In the genomic region with DNA sequence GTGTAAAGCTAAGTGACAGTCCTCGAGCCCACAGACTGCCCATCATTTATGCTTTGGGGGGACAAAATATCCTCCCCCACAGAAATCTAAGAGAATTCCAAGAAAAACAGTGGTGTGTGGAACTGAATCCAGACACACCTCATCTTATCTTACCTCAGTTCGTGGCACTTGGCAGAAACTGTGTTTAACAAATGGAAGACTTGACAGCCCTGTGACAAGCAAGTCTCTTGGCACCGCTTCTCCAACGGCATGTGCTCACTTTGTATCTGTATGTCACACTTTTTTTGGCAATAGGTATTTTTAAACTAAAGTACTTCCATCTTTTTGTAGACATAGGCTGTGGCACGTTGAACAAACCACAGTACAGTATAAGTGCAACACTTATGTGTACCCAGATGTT, we compare ENCODE assay signal across 11 mouse cellular contexts. TPM values are rescaled to one million over a fixed set of nuclear protein-coding genes. Genes with fewer than 3 reads are reported as not detected.
A peak's percentile ranks its signal among the peaks of the same experiment; 100 is the strongest.
DNase-seq lines count a peak whose midpoint lies in the region; TF ChIP-seq lines count a peak whose summit lies in the region.
"Had no signal": no experiment of that assay in that cellular context is flagged by ENCODE, and none has a peak within 500 bp of the region (broad histone marks: within the 10 kb centered on the region; RNA-seq: fewer than 3 reads in every experiment).

No protein-coding gene starts in this region.

- H3K27ac ChIP-seq in layer of hippocampus, adult 2 months = peak overlapping the region; percentile 92
- H3K27ac ChIP-seq: gastrocnemius, adult 2 months; liver, embryonic 15.5 days had no signal

- TF ChIP-seq CTCF in layer of hippocampus, adult 2 months (conservative IDR thresholded peaks at IDR 0.05) = no peak

- no peak overlapping the region for H3K4me3 ChIP-seq in layer of hippocampus, adult 2 months
- H3K4me3 ChIP-seq: gastrocnemius, adult 2 months; liver, embryonic 15.5 days had no signal

- intact Hi-C loops in heart, postnatal 10 days (cut with DNase I) = no loop called here

- DNase-seq in layer of hippocampus, adult 2 months (ENCODE audit: low spot score in 2 of 2) = no peak
- DNase-seq in layer of hippocampus, adult 11-12 months (ENCODE audit: low spot score) = no peak
- DNase-seq in right cerebral cortex, adult 18-20 months = peak; percentile 31
- no peak for DNase-seq in right cerebral cortex, postnatal 25 days
- peak; percentile 18 to 50 for DNase-seq in heart, postnatal 10 days
- DNase-seq in embryo, embryonic 11 days = no peak
- no peak for DNase-seq in testis, postnatal 10 days (ENCODE audit: low spot score)
- DNase-seq: kidney, adult 18-20 months; thymus, adult 18-20 months had no signal

RNA-seq across cellular contexts. Expression of gene Ly86, which starts 44.3 kb away (rescaled TPM):
- total RNA-seq in layer of hippocampus, adult 2 months (2021) = 1 to 10 TPM; 8.5 to 8.7 TPM
- 1 to 10 TPM; 2.3 TPM for total RNA-seq in heart, postnatal 10 days (2021)

Comparison
In these comparisons a context has a peak if more than half of its experiments do, and no peak if none do; other contexts are left out.
1. DNase-seq: peak in right cerebral cortex, adult 18-20 months (single experiment) and heart, postnatal 10 days (2 of 2); none in layer of hippocampus, adult 2 months (0 of 2), layer of hippocampus, adult 11-12 months (single experiment), right cerebral cortex, postnatal 25 days (single experiment), embryo, embryonic 11 days (single experiment) and testis, postnatal 10 days (single experiment).